Mouse (Mus musculus): Measurements from ENCODE around the gene Fpr3.
"Not testable (repeated sequence)": the region's sequence is repeated elsewhere in the genome, so short reads cannot be mapped to it uniquely, and the experiment has no call there.

The Fpr3 gene

DNA sequence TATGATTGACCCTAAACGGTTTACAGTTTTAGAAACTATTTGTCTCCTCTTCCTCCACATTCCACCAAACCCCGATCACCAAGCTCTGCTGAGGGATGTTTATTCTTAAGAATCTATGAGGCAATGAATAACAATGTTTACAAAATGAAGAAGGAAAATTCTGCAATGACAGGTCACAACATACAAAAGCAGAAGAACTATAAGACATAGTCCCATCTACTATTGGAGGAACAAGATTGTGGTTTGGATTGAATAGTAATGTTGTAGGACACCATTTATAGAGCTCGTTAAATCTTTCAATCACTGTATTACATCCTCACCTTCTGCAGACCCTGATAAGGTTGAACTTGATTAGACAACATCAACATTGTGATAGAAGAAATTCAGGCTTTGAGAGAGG, 5.0 kb upstream of the Fpr3 start:
- no peak for DNase-seq (ENCODE audit: low spot score)

DNA sequence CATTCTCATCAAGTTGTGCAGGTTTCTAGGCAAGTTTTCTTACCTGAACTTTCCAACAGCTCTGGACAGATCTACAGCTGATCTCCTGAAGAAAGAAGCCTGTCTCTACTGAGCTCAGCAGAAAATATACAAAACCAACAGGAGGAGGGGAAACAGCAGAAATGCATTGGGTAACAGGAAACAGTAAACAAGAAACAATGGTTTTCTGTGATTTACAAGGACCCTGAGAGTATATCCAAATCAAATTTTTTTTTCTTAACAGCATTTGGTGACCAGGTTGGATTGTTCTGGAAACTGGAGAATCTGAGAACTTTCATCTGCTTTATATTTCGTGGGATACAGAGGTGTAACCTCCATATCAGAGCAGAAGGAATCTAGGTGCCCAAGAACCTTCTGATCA, 3.8 kb upstream of the Fpr3 start, which contains the start of gene Fpr1:
Fpr1 (minus strand) TSS at position 101 of the 400 bp plus-strand sequence.
- DNase-seq (ENCODE audit: low spot score) = no peak

DNA sequence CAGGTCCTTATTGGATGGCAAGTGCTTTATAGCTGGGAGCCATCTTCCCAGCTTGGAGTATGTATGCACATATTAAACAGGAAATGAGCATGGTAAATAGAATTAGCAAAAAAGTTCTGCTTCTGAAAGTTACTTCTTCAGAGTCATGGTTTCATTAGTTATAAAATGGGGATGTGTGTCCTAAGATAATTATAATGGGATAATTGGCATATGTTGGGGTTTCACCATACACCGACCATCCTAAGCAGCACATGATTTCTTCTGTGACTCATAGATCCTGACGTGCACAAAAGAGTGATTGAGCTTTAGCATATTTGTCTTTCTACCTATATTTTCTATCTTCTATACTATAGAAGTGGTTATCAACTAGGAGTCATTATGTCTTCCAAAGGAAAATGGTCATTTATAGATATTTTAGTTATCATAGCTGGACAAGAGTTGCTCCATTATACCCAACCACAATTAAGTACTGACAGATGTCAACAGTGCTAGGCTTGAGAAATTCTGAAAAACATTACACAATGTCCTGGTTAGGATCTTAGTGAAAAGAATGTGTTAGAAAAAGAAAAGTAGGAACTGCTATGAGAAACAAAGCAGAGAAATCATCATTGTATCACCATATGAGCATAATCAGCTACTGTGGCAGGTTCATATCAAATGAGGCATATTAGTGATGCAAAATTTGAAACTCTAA, 2.2 kb downstream of the Fpr3 start:
- DNase-seq (ENCODE audit: low spot score) = no peak

DNA sequence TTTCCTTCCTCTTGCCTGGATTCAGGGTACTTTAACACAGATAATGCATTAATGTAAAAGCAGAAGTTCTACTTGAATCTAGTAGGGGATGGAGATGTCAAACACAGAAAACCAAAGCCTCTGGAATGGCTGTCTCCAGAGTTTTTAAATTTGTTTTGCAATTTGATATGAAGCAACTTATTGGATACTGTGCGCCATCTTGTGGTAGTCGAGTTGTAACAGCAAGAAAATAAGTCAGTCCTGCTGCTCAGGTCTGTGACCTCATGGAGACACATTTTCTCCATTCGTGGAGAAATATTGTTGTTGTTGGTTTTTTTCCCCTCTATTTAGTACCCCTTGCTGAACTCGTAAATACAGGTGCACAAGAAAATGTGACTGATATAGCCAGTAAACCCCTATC, 8.4 kb downstream of the Fpr3 start:
- no peak for DNase-seq (ENCODE audit: low spot score)

DNA sequence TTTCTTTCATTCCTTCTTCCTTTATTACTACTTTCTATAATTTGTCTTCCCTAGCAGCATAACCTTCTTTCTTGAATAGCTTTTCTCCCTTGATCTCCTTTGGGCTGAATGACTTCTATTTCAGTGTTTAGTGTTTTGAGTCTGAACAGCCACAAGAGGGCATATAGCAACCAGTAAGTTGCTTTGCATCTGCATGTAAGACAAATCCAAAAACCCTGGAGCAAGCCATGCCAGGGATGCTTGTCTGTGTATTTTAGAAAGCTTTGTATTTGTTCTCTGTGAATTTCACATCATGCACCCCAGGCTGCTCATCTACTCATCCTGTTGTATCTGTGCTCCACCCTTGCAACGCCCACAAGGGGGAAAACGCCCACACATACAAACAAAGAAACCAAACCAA, 11.6 kb downstream of the Fpr3 start:
- DNase-seq (ENCODE audit: low spot score) = no peak

DNA sequence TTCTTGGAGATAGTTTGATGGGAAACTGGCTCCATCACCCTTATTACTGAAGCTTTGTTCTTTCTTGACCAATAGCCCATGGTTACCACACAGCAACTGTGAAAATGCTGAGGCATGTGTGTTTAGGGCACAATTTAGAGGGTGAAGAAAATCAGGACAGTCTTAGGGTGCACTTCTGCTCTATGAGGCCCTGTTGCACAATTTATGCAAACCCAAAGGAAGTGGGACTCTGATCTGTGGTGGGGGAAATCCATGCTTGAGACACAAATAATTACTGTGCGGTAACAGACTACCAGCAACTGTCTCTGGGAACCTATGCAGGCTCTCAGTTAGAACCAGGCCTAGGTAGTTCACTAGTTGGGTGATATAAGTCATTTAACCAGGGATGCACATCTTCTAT, 13.1 kb downstream of the Fpr3 start:
- DNase-seq (ENCODE audit: low spot score) = no peak

DNA sequence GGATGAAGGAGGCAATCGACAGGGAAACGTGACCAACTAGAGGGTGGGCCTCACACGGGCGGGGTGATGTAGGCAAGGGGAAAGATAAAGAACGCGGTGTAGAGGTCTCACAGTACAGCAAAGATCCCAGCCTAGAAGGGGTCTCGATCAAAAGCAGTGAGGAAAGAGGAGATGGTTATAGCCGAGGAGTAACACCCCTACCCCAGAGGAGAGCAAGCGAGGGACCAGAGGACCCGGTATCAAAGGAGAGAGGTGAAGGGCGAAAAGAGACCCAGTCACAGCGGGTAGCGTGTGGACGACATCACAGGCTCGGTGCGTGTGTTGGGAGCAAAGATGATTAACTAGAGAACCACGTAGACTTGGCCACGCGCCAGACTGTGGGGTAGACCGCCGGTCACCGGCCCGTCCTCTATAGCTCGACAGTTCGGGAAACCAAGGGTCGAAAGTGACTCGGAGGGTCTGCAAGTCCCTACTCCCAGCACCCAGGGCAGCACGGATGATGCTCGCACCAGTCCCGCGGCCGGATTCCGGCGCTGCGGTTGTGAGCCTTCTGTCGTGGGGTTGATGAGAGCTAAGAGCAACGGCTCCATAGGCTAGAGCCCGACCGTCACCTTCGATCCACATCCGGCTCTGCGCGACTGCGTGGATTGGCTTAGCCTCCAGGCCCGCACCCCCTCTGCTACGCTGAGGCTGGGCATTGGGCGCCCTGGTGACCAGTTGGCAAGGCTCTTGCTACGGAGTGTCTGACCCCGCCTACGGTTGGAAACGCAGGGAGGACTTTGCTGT, 22.2 kb downstream of the Fpr3 start:
- DNase-seq (ENCODE audit: low spot score) = peak; percentile 87

DNA sequence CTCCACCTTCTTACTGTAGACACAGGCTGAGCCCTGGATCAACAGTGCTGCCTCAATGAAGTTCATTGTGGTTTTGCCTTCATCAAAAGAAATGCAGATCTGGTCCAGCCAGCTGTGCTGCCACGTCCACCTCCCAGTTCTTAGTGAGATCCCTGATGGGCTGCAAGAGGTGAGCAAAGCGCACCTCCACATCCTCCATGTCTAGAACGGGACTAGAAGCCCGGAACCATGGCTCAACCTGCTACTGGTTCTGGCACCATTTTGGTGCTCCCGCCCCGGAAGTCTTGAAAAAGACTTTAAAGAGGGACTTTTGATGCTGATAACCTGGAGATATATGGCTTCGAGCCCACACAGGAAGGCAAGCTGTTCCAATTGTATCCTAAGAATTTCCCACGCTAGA, 25.0 kb downstream of the Fpr3 start:
- DNase-seq (ENCODE audit: low spot score) = not testable (repeated sequence)

DNA sequence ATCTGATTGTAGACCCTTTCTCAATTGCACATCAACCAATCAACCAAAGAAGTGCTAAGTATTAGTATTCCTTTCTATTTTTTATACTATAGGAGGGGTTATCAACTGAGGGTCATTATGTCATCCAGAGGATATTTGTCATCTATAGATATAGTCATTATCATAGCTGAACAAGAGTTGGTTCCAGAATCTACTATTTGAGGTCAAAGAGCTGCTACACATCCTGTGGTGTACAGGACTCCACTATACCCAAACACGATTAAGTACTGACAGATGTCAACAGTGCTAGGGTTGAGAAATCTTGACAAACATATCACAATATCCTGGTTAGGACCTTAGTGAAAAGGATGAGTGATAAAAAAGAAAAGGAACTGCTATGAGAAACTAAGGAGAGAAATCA, 29.7 kb downstream of the Fpr3 start:
- DNase-seq (ENCODE audit: low spot score) = no peak

DNA sequence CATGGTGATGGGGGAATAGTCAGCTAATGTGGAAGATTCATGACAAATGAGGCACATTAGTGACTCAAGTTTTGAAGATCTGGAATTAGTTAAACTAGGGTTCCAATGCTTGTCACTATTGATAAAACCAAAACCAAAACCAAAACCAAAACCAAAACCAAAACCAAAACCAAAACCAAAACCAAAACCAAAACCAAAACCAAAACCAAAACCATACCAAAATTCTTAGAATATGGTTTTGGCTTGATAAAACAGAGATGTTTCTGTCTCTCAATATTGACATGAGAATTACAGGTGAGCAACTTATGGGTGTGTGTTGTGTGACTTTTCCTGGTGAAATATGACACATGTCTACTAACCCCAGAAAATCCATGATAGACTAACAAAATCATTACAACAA, 30.1 kb downstream of the Fpr3 start:
- no peak for DNase-seq (ENCODE audit: low spot score)

DNA sequence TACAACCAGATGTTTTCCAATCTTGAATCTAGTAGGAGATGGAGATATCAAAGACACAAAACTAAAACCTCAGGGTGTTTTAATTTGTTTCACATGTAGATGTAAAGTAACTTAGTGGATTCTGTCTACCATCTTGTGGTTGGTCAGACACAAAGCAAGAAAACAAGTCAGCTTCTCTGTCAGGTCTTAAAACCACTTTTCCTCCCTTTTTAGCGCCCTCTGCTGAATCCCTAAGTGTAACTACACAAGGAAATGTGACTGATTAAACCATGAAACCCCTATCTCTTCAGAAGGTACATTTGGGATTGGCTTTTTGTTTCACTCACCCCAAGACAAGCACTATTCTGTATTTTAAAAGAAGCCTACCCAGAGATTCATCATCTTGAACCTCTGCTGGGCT, 85.8 kb downstream of the Fpr3 start:
- DNase-seq (ENCODE audit: low spot score) = no peak

DNA sequence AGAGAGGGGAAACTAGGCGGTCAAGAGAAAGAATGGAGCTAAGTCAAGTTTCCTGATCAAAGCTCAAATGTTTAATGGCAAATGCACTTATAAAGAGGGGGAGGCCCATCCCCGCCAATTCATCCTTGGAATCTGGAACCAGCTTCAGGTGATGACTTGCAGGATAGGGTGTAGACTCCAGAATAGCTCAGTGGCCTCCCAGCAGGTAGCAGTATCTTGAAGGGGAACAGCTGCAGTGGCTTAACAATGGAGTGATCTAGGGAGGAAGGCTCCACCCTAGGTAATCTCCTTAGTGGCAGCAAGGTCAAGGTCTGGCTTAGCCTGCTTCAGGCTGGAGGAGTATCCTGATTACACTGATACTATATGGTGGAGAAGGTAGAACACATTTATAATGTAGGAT, 93.6 kb downstream of the Fpr3 start:
- not testable (repeated sequence) for DNase-seq (ENCODE audit: low spot score)

DNA sequence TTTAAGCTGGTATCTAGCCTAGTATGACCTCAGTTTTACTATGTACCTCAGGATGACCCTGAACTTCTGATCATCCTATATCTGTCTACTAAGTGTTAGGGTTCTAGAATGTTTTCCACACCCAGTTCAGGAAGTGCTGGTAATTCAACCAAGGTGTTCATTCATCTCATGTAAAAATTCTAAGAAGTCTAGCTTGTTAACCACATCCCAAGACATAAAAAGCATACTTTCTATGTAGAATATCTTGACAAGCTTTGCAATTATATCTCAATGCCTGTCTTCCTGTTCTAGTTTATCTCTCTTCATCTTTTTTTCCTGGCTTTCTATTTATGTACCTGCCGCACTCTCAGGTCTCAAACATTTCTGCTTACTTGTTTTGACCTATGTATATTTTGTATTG, 117.1 kb downstream of the Fpr3 start:
- DNase-seq (ENCODE audit: low spot score) = no peak
